Mouse (Mus musculus): ENCODE measurements around the gene Mfap3. TPM values are rescaled to one million over a fixed set of nuclear protein-coding genes. Genes with fewer than 3 reads are reported as not detected.

Mfap3 gene
- total and polyA plus RNA-seq, 3 experiments = 7.3 to 12.5 (median 11.1) TPM

DNA sequence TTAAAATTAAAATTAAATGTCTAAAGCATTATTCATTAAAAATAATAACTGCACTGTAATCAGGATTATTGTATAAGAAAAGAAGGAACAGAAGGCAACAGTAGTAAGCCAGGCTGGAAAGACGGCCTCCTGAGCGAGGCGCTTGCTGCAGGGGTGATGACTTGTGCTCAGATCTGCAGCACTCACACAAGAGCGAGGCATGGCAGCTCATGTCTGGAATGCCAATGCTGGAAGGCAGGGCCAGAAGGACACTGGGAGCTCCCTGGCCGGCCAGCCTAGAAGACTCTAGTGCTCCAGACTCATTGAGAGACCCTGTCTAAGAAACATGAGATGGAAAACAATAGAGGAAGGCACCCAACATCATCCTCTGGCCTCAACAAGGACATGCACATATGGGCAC lies 15.3 kb upstream of the Mfap3 start:
- no peaks in the 10 kb centered on the region; the same call in 1 of the 2 replicates for H3K36me3 ChIP-seq (ENCODE audit: control insufficient read depth, insufficient read depth, low read length)
- H3K4me3 ChIP-seq = no peak overlapping the region
- no peak overlapping the region for H3K9ac ChIP-seq (ENCODE audit: low read depth, low read length)
- no peak overlapping the region for H3K27ac ChIP-seq
- intact Hi-C loops (cut with DNase I) = no loop called here
- no peaks in the 10 kb centered on the region for H3K27me3 ChIP-seq (ENCODE audit: control insufficient read depth, insufficient read depth, low read length)
- H3K4me1 ChIP-seq (ENCODE audit: control insufficient read depth, insufficient read depth, low read length) = no peaks in the 10 kb centered on the region
- H3K79me2 ChIP-seq (replicated peaks; ENCODE audit: control insufficient read depth, insufficient read depth, low read length) = no peaks in the 10 kb centered on the region
- peak in 1 of 2 experiments; percentile 10 for DNase-seq
- WGBS = 71% methylated on average over 5 of the region's 5 CpGs
- TF ChIP-seq POLR2A (IDR thresholded peaks at IDR 0.05; ENCODE audit: insufficient read depth, low read depth, low read length) (no peak), EP300 (IDR thresholded peaks at IDR 0.05; ENCODE audit: insufficient read depth, low read depth, low read length) (no peak), CTCF (IDR thresholded peaks at IDR 0.05) (no peak)

DNA sequence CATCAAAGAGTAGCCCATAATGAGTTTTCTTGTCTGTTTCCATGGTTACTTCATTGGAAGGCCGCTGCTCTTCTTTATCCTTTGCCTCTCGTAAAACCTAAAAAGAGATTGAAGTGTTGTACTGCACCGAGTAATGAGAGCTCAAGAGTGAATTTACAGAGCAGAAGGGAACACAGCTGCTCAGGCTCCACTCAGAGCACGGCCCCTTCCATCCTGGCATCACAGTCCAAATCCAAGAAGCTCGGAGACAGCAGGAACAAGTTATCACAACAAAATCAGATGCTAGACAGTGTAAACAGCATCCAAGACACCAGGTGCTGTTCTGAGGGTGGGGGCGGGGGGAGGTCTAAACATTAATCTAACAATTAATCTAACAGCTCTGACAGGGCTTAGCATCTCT lies 11.6 kb upstream of the Mfap3 start:
- intact Hi-C loops (cut with DNase I) = no loop called here
- Histone ChIP-seq H3K9ac (ENCODE audit: low read depth, low read length) (no peak overlapping the region), H3K4me3 (no peak overlapping the region), H3K27me3 (ENCODE audit: control insufficient read depth, insufficient read depth, low read length) (no peaks in the 10 kb centered on the region), H3K4me1 (ENCODE audit: control insufficient read depth, insufficient read depth, low read length) (no peaks in the 10 kb centered on the region), H3K79me2 (replicated peaks; ENCODE audit: control insufficient read depth, insufficient read depth, low read length) (no peaks in the 10 kb centered on the region), H3K27ac (no peak overlapping the region), H3K36me3 (ENCODE audit: control insufficient read depth, insufficient read depth, low read length) (peaks cover 2% of the 10 kb centered on the region; the same call in 1 of the 2 replicates)
- 87% methylated on average over 6 of the region's 6 CpGs for WGBS
- TF ChIP-seq POLR2A (IDR thresholded peaks at IDR 0.05; ENCODE audit: insufficient read depth, low read depth, low read length) (no peak), CTCF (IDR thresholded peaks at IDR 0.05) (no peak), EP300 (IDR thresholded peaks at IDR 0.05; ENCODE audit: insufficient read depth, low read depth, low read length) (no peak)
- no peak for DNase-seq

DNA sequence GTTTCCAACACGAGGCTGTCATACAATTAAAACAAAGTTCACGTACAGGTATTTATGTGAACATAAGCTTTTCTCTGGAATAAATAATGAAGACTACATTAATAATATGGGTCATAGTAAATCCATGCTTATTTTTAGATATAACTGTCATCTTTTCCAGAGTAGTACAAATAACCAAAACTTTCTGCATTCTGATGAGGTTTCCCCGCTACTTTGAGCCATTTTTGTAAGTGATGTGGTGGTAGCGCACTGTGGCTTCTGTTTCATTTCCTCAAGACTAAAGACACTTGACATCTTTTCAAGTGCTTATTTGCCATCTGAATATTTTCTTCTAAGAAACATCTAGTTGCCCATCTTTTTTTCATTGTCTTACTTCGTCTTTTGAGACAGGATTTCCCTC lies 3.2 kb upstream of the Mfap3 start:
- TF ChIP-seq CTCF (IDR thresholded peaks at IDR 0.05) (no peak), POLR2A (IDR thresholded peaks at IDR 0.05; ENCODE audit: insufficient read depth, low read depth, low read length) (no peak)
- no peak for DNase-seq
- 89% methylated on average over 5 of the region's 5 CpGs for WGBS
- Histone ChIP-seq H3K4me3 (no peak overlapping the region), H3K27me3 (ENCODE audit: control insufficient read depth, insufficient read depth, low read length) (no peaks in the 10 kb centered on the region), H3K9ac (ENCODE audit: low read depth, low read length) (no peak overlapping the region), H3K4me1 (ENCODE audit: control insufficient read depth, insufficient read depth, low read length) (no peaks in the 10 kb centered on the region), H3K27ac (no peak overlapping the region), H3K36me3 (ENCODE audit: control insufficient read depth, insufficient read depth, low read length) (peaks cover 5% of the 10 kb centered on the region; the same call in 1 of the 2 replicates), H3K79me2 (replicated peaks; ENCODE audit: control insufficient read depth, insufficient read depth, low read length) (no peaks in the 10 kb centered on the region)
- intact Hi-C loops (cut with DNase I) = no loop called here

DNA sequence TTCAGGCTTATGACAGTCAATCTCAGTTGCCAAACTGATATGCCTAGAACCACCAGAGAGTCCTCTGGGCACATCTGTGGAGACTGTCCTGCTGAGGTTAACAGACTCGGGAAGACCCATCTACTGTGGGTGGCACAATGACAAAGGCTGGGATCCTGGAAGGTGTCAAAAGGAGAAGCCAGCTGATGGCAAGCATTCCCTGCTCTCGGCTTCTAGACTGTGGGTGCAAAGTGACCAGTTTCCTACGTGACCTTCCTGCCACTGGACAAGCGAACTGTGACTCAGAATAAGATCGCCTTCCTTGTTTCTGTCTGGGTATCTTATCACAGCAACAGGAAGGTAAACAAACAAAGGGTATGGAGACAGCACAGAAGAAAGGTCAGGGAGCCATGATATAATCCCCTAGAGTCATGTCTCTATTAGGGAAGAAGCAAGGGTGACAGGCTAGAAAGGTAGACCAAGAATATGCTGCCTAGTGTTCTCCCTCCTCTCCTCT lies 1.5 kb upstream of the Mfap3 start:
- Histone ChIP-seq H3K4me3 (no peak overlapping the region), H3K27me3 (ENCODE audit: control insufficient read depth, insufficient read depth, low read length) (no peaks in the 10 kb centered on the region), H3K27ac (no peak overlapping the region), H3K4me1 (ENCODE audit: control insufficient read depth, insufficient read depth, low read length) (no peaks in the 10 kb centered on the region), H3K79me2 (replicated peaks; ENCODE audit: control insufficient read depth, insufficient read depth, low read length) (no peaks in the 10 kb centered on the region), H3K9ac (ENCODE audit: low read depth, low read length) (no peak overlapping the region), H3K36me3 (ENCODE audit: control insufficient read depth, insufficient read depth, low read length) (peaks cover 5% of the 10 kb centered on the region; the same call in 1 of the 2 replicates)
- DNase-seq = no peak
- intact Hi-C loops (cut with DNase I) = no loop called here
- TF ChIP-seq POLR2A (IDR thresholded peaks at IDR 0.05; ENCODE audit: insufficient read depth, low read depth, low read length) = no peak
- no peak for TF ChIP-seq CTCF (IDR thresholded peaks at IDR 0.05)
- TF ChIP-seq EP300 (IDR thresholded peaks at IDR 0.05; ENCODE audit: insufficient read depth, low read depth, low read length) = no peak
- 39% methylated on average over 5 of the region's 5 CpGs for WGBS

DNA sequence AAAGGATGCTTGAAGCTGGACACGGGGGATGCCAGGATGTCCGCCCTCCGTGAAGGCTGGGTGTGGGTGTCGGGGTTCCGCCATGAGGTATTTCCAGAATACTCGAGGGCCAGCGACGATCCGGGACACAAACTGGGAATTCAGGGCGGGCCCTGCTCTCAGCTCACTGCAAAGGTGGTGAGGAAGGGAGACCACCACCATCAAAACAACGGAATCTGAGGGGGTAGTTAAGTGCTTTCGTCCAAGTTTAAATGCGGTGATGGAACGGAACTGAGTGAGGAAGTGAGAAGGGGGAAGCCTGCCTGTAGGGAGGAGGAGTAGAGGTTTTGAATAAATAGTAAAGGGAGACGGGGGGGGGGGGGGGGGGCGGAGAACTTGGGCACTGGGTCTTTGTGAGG lies 286 bp downstream of the Mfap3 start:
- H3K4me3 ChIP-seq = peak overlapping the region; percentile 57
- no peak for DNase-seq
- intact Hi-C loops (cut with DNase I) = loop anchor here (1.0 kb wide), 1 partner anchor 127 kb away; the partner anchor contains the start of gene Galnt10
- peaks cover 3% of the 10 kb centered on the region for H3K4me1 ChIP-seq (ENCODE audit: control insufficient read depth, insufficient read depth, low read length)
- peaks cover 2% of the 10 kb centered on the region; the same call in 1 of the 2 replicates for H3K79me2 ChIP-seq (replicated peaks; ENCODE audit: control insufficient read depth, insufficient read depth, low read length)
- H3K27ac ChIP-seq = peak overlapping the region; percentile 79
- no peaks in the 10 kb centered on the region for H3K27me3 ChIP-seq (ENCODE audit: control insufficient read depth, insufficient read depth, low read length)
- TF ChIP-seq CTCF (IDR thresholded peaks at IDR 0.05) = no peak
- no peak for TF ChIP-seq EP300 (IDR thresholded peaks at IDR 0.05; ENCODE audit: insufficient read depth, low read depth, low read length)
- no peak for TF ChIP-seq POLR2A (IDR thresholded peaks at IDR 0.05; ENCODE audit: insufficient read depth, low read depth, low read length)
- peaks cover 2% of the 10 kb centered on the region; the same call in 1 of the 2 replicates for H3K36me3 ChIP-seq (ENCODE audit: control insufficient read depth, insufficient read depth, low read length)
- peak overlapping the region; percentile 76 for H3K9ac ChIP-seq (ENCODE audit: low read depth, low read length)
- WGBS = under 1% methylated on average over 16 of the region's 16 CpGs

DNA sequence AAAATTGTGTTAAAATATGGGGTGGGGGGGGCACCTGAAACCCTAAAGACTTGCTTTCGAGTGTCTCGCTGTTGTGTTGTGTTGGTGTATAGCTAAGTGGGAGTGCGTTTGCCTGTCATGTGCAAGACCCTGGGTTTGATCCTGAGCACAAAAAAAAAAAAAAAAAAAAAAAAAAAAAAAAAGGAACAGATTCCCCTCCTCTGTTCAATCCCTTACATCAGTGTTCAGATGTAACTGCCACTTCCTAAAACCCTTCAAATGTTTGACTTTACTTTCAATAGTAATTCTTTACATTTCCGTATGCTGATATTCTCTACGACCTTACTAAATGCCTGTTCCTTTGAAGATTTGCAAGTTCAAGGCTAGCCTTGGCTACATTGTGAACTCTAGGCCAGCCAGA lies 840 bp downstream of the Mfap3 start:
- Histone ChIP-seq H3K4me1 (ENCODE audit: control insufficient read depth, insufficient read depth, low read length) (peaks cover 3% of the 10 kb centered on the region), H3K27me3 (ENCODE audit: control insufficient read depth, insufficient read depth, low read length) (no peaks in the 10 kb centered on the region), H3K27ac (no peak overlapping the region), H3K79me2 (replicated peaks; ENCODE audit: control insufficient read depth, insufficient read depth, low read length) (peaks cover 2% of the 10 kb centered on the region; the same call in 1 of the 2 replicates), H3K4me3 (peak overlapping the region; percentile 57; the same call in 1 of the 2 replicates), H3K36me3 (ENCODE audit: control insufficient read depth, insufficient read depth, low read length) (peaks cover 3% of the 10 kb centered on the region; the same call in 1 of the 2 replicates), H3K9ac (ENCODE audit: low read depth, low read length) (no peak overlapping the region)
- no peak for DNase-seq
- TF ChIP-seq POLR2A (IDR thresholded peaks at IDR 0.05; ENCODE audit: insufficient read depth, low read depth, low read length) (no peak), CTCF (IDR thresholded peaks at IDR 0.05) (no peak), EP300 (IDR thresholded peaks at IDR 0.05; ENCODE audit: insufficient read depth, low read depth, low read length) (no peak)
- 68% methylated on average over 5 of the region's 5 CpGs for WGBS
- intact Hi-C loops (cut with DNase I) = no loop called here

All from heart, adult 2 months (tissue).